Mouse (Mus musculus): ENCODE results near the gene Klf7.

GRCm38 (mm10) chr1:64018466-64019077, 103.5 kb downstream of the Klf7 start:
- TF ChIP-seq POLR2A (IDR thresholded peaks at IDR 0.05; ENCODE audit: borderline replicate concordance, control insufficient read depth, low read depth, low read length) = no peak
- no peak for TF ChIP-seq CTCF (IDR thresholded peaks at IDR 0.05; ENCODE audit: control insufficient read depth, insufficient read depth, low read length)

Measured in bone marrow, adult 2 months (tissue).